ENCODE assay signal across 16 mouse cellular contexts in the genomic region with DNA sequence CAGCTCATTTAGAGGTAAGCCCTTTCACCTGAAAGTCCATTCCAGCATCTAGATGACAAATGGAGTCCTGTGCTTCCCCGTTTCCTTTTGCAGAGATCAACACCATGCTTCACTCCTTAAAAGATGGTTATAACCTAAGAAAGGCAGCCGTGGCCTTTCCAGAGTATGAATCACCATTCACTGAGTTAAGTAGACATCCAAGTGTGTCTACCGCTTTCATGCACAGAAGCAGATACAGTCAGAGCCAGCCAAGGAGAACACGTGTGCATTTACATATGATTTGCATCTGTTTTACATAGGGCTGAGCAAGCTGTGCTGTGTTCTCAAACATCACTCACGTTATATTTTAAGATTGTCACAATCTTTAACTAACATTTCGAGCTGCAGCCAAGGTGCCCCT.
DNase-seq lines count a peak whose midpoint lies in the region; ATAC-seq and TF ChIP-seq lines count a peak whose summit lies in the region.
"Had no signal": no experiment of that assay in that cellular context is flagged by ENCODE, and none has a peak within 500 bp of the region (broad histone marks: within the 10 kb centered on the region; RNA-seq: fewer than 3 reads in every experiment).

No protein-coding gene starts in this region.

- intact Hi-C loops in left cerebral cortex, adult 2 months (cut with DNase I) = loop anchor here (1.0 to 5.0 kb wide), 3 partner anchors 41 to 91 kb away; no protein-coding TSS in a partner anchor

- peaks cover 10% of the 10 kb centered on the region for H3K4me1 ChIP-seq in forebrain, embryonic 16.5 days (replicated peaks; ENCODE audit: control insufficient read depth, insufficient read depth, low read length)
- H3K4me1 ChIP-seq: limb, embryonic 13.5 days had no signal

- 0 out of 2 replicates have a peak, but pooled peaks cover 5% of the 10 kb centered on the region for H3K27me3 ChIP-seq in forebrain, embryonic 16.5 days (replicated peaks; ENCODE audit: control insufficient read depth, insufficient read depth, low read length)
- H3K27me3 ChIP-seq: limb, embryonic 13.5 days; neural tube, embryonic 15.5 days; Patski had no signal

- H3K27ac ChIP-seq in layer of hippocampus, adult 2 months = peak overlapping the region; percentile 36; the same call in 1 of the 2 replicates
- H3K27ac ChIP-seq in forebrain, embryonic 16.5 days (ENCODE audit: low read length) = peak overlapping the region; percentile 41; the same call in 1 of the 2 replicates
- H3K27ac ChIP-seq in left cerebral cortex, adult 2 months = peak overlapping the region; percentile 55; the same call in 1 of the 2 replicates
- H3K27ac ChIP-seq: limb, embryonic 13.5 days; neural tube, embryonic 15.5 days had no signal

- peak; percentile 18 to 47 for DNase-seq in layer of hippocampus, adult 2 months (ENCODE audit: low spot score in 2 of 2)
- DNase-seq in layer of hippocampus, postnatal 10 days (ENCODE audit: low spot score in 2 of 2) = no peak
- DNase-seq in left cerebral cortex, adult 2 months (ENCODE audit: extremely low spot score in 1 of 2, low spot score in 2 of 2) = peak; percentile 20 to 29
- peak; percentile 39 for DNase-seq in right cerebral cortex, postnatal 25 days
- no peak for DNase-seq in cerebellum, postnatal 36 days
- DNase-seq in testis, postnatal 10 days (ENCODE audit: low spot score) = no peak
- DNase-seq: B cell, adult 2 months; cerebellum, adult 11-12 months; kidney, adult 9 months; kidney, postnatal 4 days; liver, postnatal 0 days; thymus, postnatal 25 days had no signal

- no peaks in the 10 kb centered on the region for H3K9me3 ChIP-seq in forebrain, embryonic 16.5 days (ENCODE audit: control insufficient read depth, low read length)
- H3K9me3 ChIP-seq: limb, embryonic 13.5 days; neural tube, embryonic 15.5 days had no signal

- H3K4me3 ChIP-seq in layer of hippocampus, adult 2 months = no peak overlapping the region
- no peak overlapping the region for H3K4me3 ChIP-seq in forebrain, embryonic 16.5 days (replicated peaks; ENCODE audit: low read length)
- H3K4me3 ChIP-seq in left cerebral cortex, adult 2 months = no peak overlapping the region
- H3K4me3 ChIP-seq: limb, embryonic 13.5 days; neural tube, embryonic 15.5 days had no signal

- H3K4me2 ChIP-seq in forebrain, embryonic 16.5 days (ENCODE audit: low read length) = no peak overlapping the region
- H3K4me2 ChIP-seq: limb, embryonic 13.5 days; neural tube, embryonic 15.5 days had no signal

- no peaks in the 10 kb centered on the region for H3K36me3 ChIP-seq in forebrain, embryonic 16.5 days (ENCODE audit: control insufficient read depth, insufficient read depth)
- H3K36me3 ChIP-seq: limb, embryonic 13.5 days; neural tube, embryonic 15.5 days had no signal

- 27% methylated on average over 6 of the region's 6 CpGs for WGBS in forebrain, embryonic 16.5 days

- H3K9ac ChIP-seq in forebrain, embryonic 16.5 days (replicated peaks; ENCODE audit: low read depth, low read length) = no peak overlapping the region
- H3K9ac ChIP-seq: limb, embryonic 13.5 days; liver, postnatal 0 days; neural tube, embryonic 15.5 days had no signal

- TF ChIP-seq CTCF in layer of hippocampus, adult 2 months (conservative IDR thresholded peaks at IDR 0.05) = no peak
- no peak for TF ChIP-seq CTCF in left cerebral cortex, adult 2 months (IDR thresholded peaks at IDR 0.05)

- ATAC-seq in forebrain, embryonic 16.5 days = peak; percentile 98
- ATAC-seq: liver, postnatal 0 days; Patski had no signal

Comparison
In these comparisons a context has a peak if more than half of its experiments do, and no peak if none do; other contexts are left out.
1. DNase-seq: peak in layer of hippocampus, adult 2 months (2 of 2), left cerebral cortex, adult 2 months (2 of 2) and right cerebral cortex, postnatal 25 days (single experiment); none in layer of hippocampus, postnatal 10 days (0 of 2), cerebellum, postnatal 36 days (0 of 2) and testis, postnatal 10 days (single experiment).
2. Peak in every context shown above with its lines, with median percentiles within 50 percentile points of each other: H3K27ac ChIP-seq.